Mouse (Mus musculus): ENCODE measurements at regions not wholly inside any gene's neighbourhood (a gene's known extent, or its start where the extent isn't known, plus 50 kb on each side); places are given as distances from the start of the nearest gene placed in this dataset.

GRCm38 (mm10) chr16:92966069-92966866 is 140.3 kb upstream of the Runx1 start:
- TF ChIP-seq CTCF (IDR thresholded peaks at IDR 0.05; ENCODE audit: borderline replicate concordance, control insufficient read depth, extremely low read depth, insufficient read depth, low read length, poor library complexity) (no peak), POLR2A (IDR thresholded peaks at IDR 0.05; ENCODE audit: control insufficient read depth, extremely low read depth, insufficient read depth, low read length, poor library complexity) (no peak)
- no peaks in the 10 kb centered on the region for H3K36me3 ChIP-seq (ENCODE audit: control insufficient read depth, insufficient read depth, low read length)
- WGBS: 96% methylated on average over 10 of the region's 10 CpGs
- no peaks in the 10 kb centered on the region for H3K27me3 ChIP-seq (ENCODE audit: control insufficient read depth, insufficient read depth, low read length)
- no peak overlapping the region for H3K27ac ChIP-seq (ENCODE audit: control insufficient read depth, insufficient read depth, low read length)
- H3K4me3 ChIP-seq (ENCODE audit: control insufficient read depth, insufficient read depth, low read length): no peak overlapping the region
- H3K4me1 ChIP-seq (replicated peaks; ENCODE audit: control insufficient read depth, insufficient read depth, low read length): no peaks in the 10 kb centered on the region
- DNase-seq: no peak

- H3K4me3 ChIP-seq (ENCODE audit: control insufficient read depth, insufficient read depth, low read length): no peak overlapping the region
- WGBS: 56% methylated on average over 3 of the region's 3 CpGs
- no peaks in the 10 kb centered on the region for H3K27me3 ChIP-seq (ENCODE audit: control insufficient read depth, insufficient read depth, low read length)
- H3K4me1 ChIP-seq (replicated peaks; ENCODE audit: control insufficient read depth, insufficient read depth, low read length): no peaks in the 10 kb centered on the region
- H3K36me3 ChIP-seq (ENCODE audit: control insufficient read depth, insufficient read depth, low read length): no peaks in the 10 kb centered on the region
- TF ChIP-seq CTCF (IDR thresholded peaks at IDR 0.05; ENCODE audit: borderline replicate concordance, control insufficient read depth, extremely low read depth, insufficient read depth, low read length, poor library complexity) (no peak), POLR2A (IDR thresholded peaks at IDR 0.05; ENCODE audit: control insufficient read depth, extremely low read depth, insufficient read depth, low read length, poor library complexity) (no peak)
- no peak for DNase-seq
- no peak overlapping the region for H3K27ac ChIP-seq (ENCODE audit: control insufficient read depth, insufficient read depth, low read length)
Measured at GRCm38 (mm10) chr16:92965651-92966050, 139.7 kb upstream of the Runx1 start.

- WGBS: 95% methylated on average over 4 of the region's 4 CpGs
- H3K27ac ChIP-seq (ENCODE audit: control insufficient read depth, insufficient read depth, low read length): no peak overlapping the region
- H3K4me3 ChIP-seq (ENCODE audit: control insufficient read depth, insufficient read depth, low read length): no peak overlapping the region
- H3K36me3 ChIP-seq (ENCODE audit: control insufficient read depth, insufficient read depth, low read length): no peaks in the 10 kb centered on the region
- no peaks in the 10 kb centered on the region for H3K27me3 ChIP-seq (ENCODE audit: control insufficient read depth, insufficient read depth, low read length)
- TF ChIP-seq CTCF (IDR thresholded peaks at IDR 0.05; ENCODE audit: borderline replicate concordance, control insufficient read depth, extremely low read depth, insufficient read depth, low read length, poor library complexity) (no peak), POLR2A (IDR thresholded peaks at IDR 0.05; ENCODE audit: control insufficient read depth, extremely low read depth, insufficient read depth, low read length, poor library complexity) (no peak)
- DNase-seq: no peak
- H3K4me1 ChIP-seq (replicated peaks; ENCODE audit: control insufficient read depth, insufficient read depth, low read length): 0 out of 2 replicates have a peak, but pooled peaks cover 2% of the 10 kb centered on the region
Measured at GRCm38 (mm10) chr16:92963582-92963981, 137.6 kb upstream of the Runx1 start.

- no peak overlapping the region for H3K27ac ChIP-seq (ENCODE audit: control insufficient read depth, insufficient read depth, low read length)
- H3K4me3 ChIP-seq (ENCODE audit: control insufficient read depth, insufficient read depth, low read length): no peak overlapping the region
- no peaks in the 10 kb centered on the region for H3K27me3 ChIP-seq (ENCODE audit: control insufficient read depth, insufficient read depth, low read length)
- TF ChIP-seq CTCF (IDR thresholded peaks at IDR 0.05; ENCODE audit: borderline replicate concordance, control insufficient read depth, extremely low read depth, insufficient read depth, low read length, poor library complexity) (no peak), POLR2A (IDR thresholded peaks at IDR 0.05; ENCODE audit: control insufficient read depth, extremely low read depth, insufficient read depth, low read length, poor library complexity) (no peak)
- H3K4me1 ChIP-seq (replicated peaks; ENCODE audit: control insufficient read depth, insufficient read depth, low read length): 0 out of 2 replicates have a peak, but pooled peaks cover 3% of the 10 kb centered on the region
- no peak for DNase-seq
- 95% methylated on average over 3 of the region's 3 CpGs for WGBS
- no peaks in the 10 kb centered on the region for H3K36me3 ChIP-seq (ENCODE audit: control insufficient read depth, insufficient read depth, low read length)
Measured at GRCm38 (mm10) chr16:92961361-92961760, 135.4 kb upstream of the Runx1 start.

GRCm38 (mm10) chr16:92960740-92961139 is 134.8 kb upstream of the Runx1 start:
- H3K27ac ChIP-seq (ENCODE audit: control insufficient read depth, insufficient read depth, low read length): no peak overlapping the region
- no peaks in the 10 kb centered on the region for H3K27me3 ChIP-seq (ENCODE audit: control insufficient read depth, insufficient read depth, low read length)
- no peak overlapping the region for H3K4me3 ChIP-seq (ENCODE audit: control insufficient read depth, insufficient read depth, low read length)
- 94% methylated on average over 7 of the region's 7 CpGs for WGBS
- no peak for TF ChIP-seq POLR2A (IDR thresholded peaks at IDR 0.05; ENCODE audit: control insufficient read depth, extremely low read depth, insufficient read depth, low read length, poor library complexity)
- no peak for TF ChIP-seq CTCF (IDR thresholded peaks at IDR 0.05; ENCODE audit: borderline replicate concordance, control insufficient read depth, extremely low read depth, insufficient read depth, low read length, poor library complexity)
- H3K36me3 ChIP-seq (ENCODE audit: control insufficient read depth, insufficient read depth, low read length): no peaks in the 10 kb centered on the region
- peaks cover 3% of the 10 kb centered on the region; the same call in 1 of the 2 replicates for H3K4me1 ChIP-seq (replicated peaks; ENCODE audit: control insufficient read depth, insufficient read depth, low read length)
- no peak for DNase-seq

- Histone ChIP-seq H3K27me3 (ENCODE audit: control insufficient read depth, insufficient read depth, low read length) (no peaks in the 10 kb centered on the region), H3K4me1 (replicated peaks; ENCODE audit: control insufficient read depth, insufficient read depth, low read length) (peaks cover 5% of the 10 kb centered on the region; the same call in 1 of the 2 replicates), H3K36me3 (ENCODE audit: control insufficient read depth, insufficient read depth, low read length) (no peaks in the 10 kb centered on the region), H3K4me3 (ENCODE audit: control insufficient read depth, insufficient read depth, low read length) (no peak overlapping the region), H3K27ac (ENCODE audit: control insufficient read depth, insufficient read depth, low read length) (no peak overlapping the region)
- WGBS: 83% methylated on average over 8 of the region's 8 CpGs
- DNase-seq: no peak
- no peak for TF ChIP-seq CTCF (IDR thresholded peaks at IDR 0.05; ENCODE audit: borderline replicate concordance, control insufficient read depth, extremely low read depth, insufficient read depth, low read length, poor library complexity)
- no peak for TF ChIP-seq POLR2A (IDR thresholded peaks at IDR 0.05; ENCODE audit: control insufficient read depth, extremely low read depth, insufficient read depth, low read length, poor library complexity)
Measured at GRCm38 (mm10) chr16:92958967-92959366, 133.0 kb upstream of the Runx1 start.
